Mouse (Mus musculus): ENCODE measurements around the gene Eml5.
A peak's percentile ranks its signal among the peaks of the same experiment; 100 is the strongest.

The Eml5 gene

DNA sequence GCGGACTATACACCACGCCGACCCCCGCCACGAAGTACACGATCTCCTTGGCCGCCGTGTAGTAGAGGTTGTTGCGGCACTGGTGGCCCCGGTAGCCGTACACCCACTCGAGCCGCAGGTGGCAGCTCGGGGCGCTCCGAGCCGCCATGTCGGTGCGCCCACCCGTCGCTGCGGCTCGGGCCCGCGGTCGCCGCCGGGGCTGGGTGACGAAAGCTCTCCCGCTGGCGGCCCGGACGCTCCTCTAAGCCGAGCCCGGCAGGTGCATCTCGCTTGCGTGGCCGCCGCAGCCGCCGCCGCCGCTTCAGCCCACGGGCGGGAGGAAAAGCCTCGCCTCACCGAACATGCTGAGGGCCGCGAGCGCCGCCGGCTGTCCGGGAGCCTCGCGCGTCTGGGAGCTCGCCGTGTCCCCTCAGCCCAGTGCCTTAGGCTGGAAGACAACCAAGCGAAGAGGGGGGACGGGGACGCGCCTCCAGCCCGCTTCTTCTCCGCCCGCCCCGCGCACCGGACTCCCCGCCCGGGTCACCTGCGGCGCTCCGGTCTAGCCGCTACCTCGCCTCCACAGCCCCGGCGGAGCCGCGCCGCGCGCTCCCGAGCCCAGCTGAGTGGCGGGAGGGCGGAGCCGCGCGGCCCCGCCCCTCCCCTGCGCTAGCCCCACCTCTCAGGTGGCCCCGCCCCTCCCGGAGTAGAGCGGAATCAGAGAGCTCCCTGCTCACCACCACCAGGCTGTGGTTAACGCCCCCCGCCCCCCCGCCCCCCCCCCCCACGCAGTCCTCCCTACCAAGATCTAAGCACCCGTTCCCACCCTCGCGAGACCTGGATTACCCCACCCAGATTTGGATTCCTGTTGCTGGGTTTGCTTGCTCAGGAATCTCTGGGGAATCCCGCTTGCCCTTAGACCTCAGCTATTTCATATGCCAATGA lies at the start of gene Eml5:
Eml5 (minus strand) TSS at position 604 of the 921 bp plus-strand sequence.
- DNase-seq = peak; percentile 77

DNA sequence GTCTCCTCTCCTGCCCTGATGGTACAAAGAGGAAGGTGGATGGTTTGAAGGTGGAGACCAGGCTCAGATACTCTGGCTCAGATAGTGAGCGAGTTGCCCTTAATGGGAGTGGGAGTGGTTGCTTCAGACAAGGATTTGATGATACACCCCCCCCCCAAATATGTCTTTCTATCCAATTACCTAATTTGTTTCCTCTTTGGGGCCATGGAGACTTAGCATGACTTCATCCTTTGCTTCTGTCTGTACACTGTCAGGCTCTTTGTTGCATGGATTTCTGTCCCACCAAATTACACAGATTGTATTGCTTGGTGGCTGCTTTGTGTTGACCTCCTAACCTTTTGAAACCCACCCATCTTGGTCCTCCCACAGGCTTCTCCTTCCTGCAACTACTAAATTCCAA lies 31.6 kb upstream of the Eml5 start:
- no peak for DNase-seq

DNA sequence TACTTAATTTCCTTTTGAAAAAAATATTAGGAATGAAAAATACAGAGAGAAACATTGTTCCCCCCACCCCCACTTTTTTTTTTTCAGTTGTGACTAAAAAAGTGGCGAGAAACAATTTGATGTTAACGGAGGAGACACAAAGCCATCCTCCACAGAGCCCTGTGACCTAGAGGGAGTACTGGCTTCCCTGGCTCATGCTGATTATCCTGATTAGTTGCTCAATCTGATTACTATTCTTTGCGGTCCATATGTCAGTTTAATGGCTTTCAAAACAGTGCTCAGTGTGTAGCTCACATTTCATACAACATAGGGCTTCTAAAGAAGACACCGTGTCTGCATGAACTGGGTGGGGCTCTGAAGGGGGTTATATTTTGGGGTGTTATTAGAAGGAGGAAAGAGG lies 31.2 kb upstream of the Eml5 start:
- DNase-seq = no peak

DNA sequence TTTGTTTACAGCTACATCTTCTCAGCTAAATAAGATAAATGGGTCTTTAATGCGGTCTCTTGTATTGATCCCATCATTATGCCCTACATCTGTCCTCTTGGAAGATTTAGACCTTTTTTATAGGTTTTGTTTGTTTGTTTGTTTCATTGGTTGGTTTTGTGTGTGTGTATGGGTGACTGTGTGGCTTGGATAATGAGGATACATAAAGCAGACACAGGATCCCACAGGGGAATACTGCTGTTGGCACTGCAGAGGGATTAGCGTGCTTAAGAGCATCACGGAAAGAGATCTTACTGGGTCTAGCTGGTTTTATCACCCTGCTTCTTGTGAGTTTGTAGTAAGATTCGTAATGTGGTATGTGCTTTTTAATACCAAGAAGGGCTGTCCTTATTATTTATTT lies 29.9 kb upstream of the Eml5 start:
- no peak for DNase-seq

DNA sequence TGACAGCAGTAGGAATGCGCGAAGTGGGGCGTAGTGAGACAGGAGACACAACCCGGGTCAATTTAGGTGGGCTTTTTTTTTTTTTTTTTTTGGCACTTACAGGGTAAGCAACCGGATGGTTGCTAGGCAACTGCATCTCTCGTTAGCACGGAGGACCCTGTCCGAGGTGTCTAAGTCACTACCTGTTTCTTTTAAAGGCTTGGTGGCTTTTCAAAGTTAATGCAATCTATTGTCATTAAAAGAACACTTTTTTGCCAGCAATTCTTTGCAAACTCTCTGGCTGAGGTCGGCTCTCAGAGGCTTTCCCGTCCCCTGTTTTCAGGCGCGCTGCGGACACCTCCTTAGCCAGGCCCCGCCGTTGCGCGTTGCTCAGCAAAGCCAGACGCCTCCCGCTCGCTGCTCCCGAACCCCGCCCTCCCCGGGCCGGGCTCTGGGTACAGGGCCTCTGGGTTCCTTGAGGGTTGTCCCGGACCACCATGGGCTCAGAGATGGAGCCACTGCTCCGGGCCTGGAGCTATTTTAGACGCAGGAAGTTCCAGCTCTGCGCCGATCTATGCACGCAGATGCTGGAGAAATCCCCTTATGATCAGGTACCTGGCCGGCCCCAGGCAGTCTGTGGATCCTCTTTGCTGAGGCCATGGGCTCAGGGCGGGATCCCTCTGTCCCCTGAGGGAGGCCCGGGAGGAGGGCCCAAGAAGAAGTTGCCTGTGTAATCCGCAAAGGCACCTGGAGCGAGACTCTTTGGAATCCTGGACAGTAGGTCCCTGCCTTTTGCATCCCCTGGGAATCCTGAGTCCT lies 19.1 kb upstream of the Eml5 start, which contains the start of gene Ttc8:
Ttc8 (plus strand) TSS at position 381 of the 798 bp plus-strand sequence.
- peak; percentile 89 for DNase-seq

DNA sequence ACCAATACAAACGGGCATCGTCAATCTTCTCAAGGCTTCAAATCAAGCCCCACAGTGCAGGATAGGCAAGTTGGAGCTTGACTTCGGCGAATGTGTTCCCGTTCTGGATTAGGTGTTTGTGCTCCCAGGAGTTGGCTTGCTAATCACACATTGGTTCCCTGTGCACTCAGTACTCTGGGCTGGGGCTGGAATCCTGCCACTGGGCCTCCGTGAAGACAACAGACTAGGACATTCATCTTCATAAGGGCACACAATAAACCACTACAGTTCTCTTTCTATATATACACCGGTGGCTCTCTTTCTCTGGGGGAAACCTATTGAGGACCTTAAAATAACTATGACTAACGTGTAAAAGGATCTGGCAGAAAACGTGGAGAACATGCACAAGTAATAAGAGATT lies 8.8 kb upstream of the Eml5 start:
- no peak for DNase-seq

DNA sequence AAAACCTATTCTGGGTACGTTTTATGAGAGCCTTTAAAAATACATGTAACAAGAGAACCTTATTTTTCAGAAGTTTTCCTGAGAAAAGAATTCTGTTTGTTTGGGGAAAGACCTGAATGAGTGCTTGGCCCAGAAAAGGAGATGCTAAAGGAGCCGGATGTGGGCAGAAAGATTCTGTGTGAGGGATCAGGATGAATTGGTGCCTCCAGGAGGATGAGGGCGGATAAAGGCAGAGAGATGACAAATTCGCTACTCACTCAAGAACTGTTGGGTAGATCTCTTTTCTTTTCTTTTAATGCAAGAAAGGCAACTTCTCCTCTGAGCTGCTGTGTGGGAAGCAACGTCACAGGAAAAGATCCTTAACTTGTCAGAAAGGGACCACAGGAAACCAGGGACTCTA lies 4.2 kb upstream of the Eml5 start:
- DNase-seq = no peak

DNA sequence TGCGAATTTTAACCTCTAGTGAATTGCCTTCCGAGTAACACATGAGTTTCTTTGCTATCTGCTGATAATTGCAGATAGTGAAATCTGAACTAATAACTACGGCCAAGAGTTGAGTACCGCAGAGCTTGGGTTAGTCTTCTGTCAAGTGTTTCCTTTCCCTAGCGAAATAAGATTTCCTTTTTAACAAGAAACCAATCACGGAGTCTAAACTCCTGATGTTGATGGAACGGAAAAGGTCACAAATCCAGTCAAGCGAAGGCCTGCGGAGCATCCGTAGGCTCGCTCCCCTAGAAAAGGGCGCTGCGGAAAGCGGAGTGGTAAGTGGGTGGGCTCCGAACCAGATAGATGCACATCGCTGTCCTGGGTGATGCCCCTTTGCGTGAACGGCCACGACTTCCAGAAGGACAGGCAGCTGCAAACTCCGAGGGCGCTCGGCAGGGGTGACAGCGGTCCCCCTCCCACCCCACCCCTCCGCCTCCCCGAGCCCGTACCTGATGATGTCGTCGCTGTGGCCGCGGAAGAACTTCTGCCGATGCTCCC lies 873 bp downstream of the Eml5 start:
- DNase-seq = no peak

DNA sequence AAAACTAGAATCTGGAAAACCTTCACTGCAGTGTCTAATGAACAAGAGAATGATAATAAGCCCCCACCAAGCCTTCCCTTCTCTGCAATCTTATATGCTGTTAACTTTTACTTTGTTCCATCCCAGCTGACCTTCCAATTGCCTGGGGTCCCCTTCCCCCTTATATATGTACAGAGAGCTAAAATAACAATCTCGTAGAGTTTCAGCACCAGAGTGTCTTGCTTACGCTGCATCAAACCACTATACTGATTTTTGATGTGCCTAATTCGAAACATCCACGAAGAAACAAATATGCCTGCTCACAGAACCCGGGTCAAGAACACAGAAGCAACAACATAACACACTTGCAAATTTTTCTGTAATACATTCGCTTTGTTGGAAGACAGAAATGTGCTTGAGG lies 1.6 kb downstream of the Eml5 start:
- DNase-seq = no peak

DNA sequence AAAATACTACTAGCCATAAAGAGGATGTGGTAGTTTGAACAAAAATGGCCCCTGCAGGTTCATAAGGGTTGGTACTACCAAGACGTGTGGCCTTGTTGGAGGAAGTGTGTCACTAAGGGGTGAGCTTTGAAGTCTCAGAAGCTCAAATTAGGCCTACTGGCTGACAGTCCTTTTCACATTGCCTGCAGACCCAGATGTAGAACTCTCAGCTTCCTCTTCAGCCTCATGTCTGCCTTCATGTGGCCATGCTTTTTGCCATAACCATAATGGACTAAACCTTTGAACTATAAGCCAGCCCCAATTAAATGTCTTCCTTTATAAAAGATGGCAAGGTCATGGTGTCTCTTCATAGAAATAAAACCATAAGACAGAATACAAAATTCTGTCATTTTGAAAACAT lies 4.5 kb downstream of the Eml5 start:
- DNase-seq = no peak

DNA sequence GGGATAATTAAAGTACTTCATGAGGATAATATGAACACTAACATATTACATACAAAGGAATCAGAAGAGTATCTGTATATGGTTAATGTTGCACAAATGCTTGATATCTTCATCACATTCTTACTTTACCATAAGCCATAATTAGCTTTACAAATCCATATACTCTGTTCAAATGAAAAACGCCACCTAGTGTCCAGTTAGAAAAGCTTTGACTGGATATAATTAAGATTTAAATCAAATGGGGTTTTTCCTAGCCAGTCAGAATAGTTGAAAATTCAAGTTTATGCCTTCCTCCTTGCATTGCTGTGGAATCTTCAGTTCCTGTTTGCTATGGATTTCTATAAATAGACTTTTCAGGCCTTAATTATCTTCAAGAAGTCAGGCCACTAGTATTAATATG lies 16.8 kb downstream of the Eml5 start:
- no peak for DNase-seq

DNA sequence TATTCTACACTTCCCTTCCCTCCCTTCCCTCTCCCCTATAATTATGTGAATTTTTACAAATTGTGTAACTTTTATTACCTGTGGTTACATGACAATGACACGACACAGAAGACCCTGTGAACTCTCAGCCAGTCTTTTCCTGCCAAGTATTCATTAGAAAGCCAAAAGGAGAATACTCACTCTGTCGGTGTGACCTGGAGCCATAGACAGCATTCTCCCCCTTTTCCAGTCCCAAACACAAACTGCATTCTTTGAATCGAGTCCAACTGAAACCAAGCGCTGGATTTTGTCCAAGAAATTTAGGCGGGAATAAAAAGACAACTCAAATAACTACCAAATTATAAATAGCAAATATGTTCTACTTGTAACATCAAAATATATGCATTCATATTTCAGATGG lies 19.5 kb downstream of the Eml5 start:
- no peak for DNase-seq

DNA sequence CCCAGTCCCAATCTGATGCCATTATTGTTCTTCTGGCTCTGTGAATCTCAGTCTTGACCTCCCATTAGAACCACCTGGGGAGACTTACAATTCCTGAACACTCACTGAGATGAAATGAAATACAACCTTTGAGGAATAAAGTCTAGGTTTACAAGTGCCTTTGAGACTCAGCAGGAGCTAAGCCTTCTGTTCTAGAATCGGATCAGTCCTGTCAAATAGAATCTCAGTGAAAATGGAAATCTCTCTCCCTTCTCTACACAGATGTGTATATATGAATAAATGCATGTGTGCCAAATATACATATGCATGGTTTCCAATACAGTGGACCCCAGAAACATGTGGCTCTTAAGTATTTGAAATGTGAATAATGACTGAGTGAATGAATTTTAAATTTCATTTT lies 22.6 kb downstream of the Eml5 start:
- DNase-seq = no peak

DNA sequence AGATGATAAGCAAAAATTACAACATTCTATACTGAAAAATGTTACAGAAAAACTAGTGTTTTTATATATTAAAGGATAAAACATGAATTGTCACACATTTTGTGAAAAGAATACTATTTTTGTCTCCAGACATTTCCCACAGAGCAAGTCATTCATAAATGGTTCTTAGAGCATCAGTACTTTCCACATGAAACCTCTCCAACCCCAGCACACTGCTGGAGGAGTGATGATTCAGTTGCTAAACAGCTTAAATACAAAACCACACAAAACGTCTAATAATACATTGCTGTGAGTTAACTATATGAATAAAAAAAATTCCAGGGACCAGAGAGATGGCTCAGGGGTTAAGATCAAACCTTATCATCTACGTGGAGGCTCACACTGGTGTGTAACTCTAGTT lies 26.1 kb downstream of the Eml5 start:
- DNase-seq = no peak

DNA sequence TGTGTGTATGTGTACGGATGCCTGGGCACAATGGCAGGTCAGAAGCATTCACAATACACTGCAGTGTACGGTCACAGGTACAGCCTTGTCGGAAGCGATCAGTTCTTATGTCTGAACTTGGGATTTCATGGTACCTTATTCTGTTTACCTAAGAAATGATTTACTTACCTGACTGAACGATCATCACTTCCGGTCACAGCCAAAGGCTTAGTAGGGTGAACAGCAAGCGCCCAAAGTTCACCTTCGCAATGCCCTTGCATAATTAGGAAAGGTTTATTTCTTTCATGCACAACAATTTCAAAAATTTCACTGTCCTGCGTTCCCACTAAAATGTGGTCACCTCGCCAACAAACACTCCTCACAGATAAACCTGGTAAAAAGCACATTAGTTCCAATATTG lies 28.4 kb downstream of the Eml5 start:
- no peak for DNase-seq

DNA sequence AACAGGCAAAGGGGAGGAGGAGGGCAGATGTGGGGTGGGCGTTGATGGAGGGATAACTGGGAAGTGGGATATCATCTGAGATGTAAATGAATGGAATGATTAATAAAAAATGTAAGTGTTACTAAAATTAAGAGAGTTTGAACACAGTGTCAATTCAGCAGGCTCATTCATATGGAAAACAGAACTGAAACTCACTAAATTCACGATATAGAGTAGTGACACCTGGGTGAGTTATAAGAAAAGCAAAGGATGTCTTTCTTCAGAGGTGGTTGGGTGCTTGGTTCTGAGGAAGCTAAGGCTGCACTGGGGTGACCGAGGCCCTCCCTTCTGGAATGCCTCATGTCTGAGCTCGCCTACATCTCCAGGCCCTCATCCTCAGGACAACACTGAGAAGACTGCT lies 37.8 kb downstream of the Eml5 start:
- no peak for DNase-seq

DNA sequence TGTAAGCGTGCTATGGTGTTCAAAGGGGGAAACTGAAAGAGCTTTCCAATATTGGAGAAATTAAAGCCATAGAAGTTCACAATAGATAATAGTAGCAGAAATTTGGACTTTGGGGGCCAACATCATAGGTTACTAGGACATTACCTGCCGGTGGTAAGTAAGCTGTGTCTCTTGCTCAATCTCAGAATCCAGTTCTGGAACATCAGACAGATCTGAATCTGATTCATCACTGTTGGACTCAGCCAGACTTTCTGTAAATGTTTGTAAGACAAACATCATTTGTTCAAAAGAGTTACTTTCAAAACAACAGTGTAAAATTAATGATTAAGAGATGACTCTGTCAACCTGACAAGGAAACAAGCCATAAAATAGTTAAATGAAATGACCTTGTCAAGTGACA lies 41.0 kb downstream of the Eml5 start:
- DNase-seq = no peak

DNA sequence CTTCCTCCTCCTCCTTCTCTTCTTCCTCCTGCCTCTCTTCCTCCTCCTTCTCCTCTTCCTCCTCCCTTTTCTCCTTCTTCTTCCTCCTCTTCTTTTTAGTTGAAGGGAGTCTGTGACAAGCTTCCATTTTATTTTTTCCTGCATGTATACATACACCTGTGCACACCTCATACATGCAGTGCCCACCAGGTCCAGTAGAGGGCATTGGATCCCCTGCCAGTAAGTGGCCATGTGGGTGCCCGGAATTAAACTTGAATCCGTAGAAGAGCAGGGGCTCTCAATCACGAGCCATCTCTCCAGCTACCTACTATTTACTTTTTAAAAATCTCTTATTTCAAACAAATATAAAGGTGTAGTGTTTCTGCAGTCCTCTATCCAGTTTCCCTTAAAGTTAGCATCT lies 50.5 kb downstream of the Eml5 start:
- DNase-seq = peak; percentile 17

DNA sequence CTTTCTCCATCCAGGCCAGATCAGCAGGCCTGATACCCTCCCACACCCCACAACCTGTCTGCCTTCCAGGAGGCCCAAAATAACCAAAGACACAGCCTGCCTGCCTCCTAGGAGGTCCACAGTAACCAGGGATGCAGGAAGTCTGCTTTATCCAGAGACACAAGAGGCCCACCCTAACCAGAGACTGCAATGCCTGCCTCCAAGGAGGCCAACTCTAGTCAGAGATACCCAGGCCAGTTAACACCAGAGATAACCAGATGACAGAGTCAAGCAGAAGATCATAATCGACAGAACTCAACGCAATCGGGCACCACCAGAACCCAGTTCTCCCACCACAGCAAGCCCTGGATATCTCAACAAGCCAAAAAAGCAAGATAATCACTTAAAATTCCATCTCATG lies 56.5 kb downstream of the Eml5 start:
- no peak for DNase-seq

DNA sequence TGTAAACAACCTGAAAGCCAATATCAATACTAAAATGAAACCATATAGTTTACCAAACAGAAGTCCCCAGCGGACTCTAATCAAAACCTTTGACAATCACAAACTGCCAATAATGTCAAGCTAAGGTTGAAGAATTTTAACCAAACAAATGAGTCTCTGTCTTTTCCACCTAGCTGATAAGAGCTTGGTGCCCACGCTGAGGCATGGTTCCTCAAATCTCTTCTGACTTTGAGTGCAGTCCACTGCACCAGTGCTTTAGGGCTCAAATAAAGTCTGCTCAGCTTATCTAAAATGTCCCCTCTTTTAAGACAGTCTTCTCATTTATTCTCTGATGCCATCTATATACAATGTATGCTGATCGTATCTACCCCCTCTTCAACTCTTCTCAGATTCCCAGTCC lies 61.1 kb downstream of the Eml5 start:
- no peak for DNase-seq

DNA sequence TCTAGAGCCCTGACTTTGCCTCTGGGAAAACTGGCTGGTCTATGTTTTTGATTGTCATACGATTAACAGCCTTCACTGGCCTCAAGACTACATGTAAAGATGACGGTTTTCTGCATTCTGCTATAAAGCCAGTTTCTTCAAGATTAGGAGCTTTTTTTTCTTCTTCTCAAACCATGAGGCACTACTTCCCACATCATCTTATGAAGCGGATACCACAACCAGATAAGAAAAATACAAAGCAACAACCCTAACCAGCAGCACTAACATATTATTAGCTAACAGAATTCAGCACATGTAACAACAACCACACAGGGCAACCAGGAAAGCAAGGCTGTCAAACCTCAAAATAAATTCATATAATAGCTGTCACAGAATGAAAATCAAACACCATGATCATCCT lies 63.3 kb downstream of the Eml5 start:
- no peak for DNase-seq

DNA sequence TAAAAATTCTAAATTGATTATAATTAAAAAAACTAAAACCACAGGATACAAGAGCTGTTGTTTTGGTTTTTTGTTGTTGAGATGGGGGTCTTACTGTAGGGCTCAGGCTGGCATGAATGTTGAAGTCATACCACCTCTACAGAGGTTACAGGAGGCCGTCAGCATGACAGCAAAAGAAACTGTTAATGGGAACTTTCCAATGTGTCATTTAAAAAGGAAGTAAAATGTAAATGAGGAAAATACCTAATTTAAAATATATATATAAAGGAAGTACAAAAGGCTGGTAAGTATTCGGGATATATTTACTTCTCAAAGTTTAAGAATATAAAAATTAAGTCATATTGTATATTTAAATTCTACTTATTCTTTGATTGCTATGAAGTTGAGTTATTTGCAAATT lies 65.8 kb downstream of the Eml5 start:
- no peak for DNase-seq

DNA sequence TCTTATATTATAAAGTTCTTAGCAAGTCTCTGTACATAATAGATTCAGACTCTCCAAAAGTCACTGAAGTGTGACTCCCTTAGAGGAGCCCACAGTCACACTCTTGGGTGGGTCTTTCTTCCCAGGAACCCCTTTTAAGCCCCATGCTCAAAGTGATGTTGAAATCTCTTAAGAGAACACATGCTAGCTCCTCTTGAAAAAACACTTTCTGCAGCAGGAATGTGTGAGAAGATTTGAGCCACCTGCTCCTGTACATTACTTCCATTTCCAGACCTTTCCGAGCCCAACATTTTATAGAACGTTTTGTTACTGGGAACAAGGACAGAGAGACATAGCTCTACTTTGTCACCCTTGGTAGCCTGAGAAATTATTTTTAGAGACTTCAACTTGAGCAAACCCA lies 66.4 kb downstream of the Eml5 start:
- DNase-seq = no peak

DNA sequence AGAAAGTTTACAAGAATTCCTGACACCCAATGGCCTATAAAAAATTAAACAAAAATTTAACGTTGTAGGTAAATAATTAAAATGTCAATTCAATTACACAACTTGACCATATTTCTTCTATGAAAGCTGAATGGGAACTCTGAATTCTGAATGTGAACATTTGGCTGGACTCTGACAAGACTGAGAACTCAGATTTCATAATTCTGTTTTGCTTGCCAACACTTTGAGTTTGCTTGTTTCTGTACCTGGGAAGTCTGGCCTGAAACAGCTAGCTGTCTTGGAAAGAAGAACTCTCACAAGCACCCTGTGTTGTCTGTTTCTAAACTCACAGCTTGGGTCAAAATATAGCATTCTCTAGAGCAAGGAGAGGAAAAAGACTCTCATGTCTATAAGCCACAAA lies 67.4 kb downstream of the Eml5 start:
- no peak for DNase-seq
